In genomic region chr9:103600834-103601233, GRCm38 (mm10) we compare ENCODE assay signal across 10 mouse cellular contexts.
DNase-seq lines count a peak whose midpoint lies in the region; ATAC-seq and TF ChIP-seq lines count a peak whose summit lies in the region.
"Had no signal": no experiment of that assay in that cellular context is flagged by ENCODE, and none has a peak within 500 bp of the region (broad histone marks: within the 10 kb centered on the region; RNA-seq: fewer than 3 reads in every experiment).

No protein-coding gene starts in this region.

- no peaks in the 10 kb centered on the region for H3K9me3 ChIP-seq in intestine, postnatal 0 days (ENCODE audit: control insufficient read depth)
- no peaks in the 10 kb centered on the region for H3K9me3 ChIP-seq in intestine, embryonic 15.5 days
- no peaks in the 10 kb centered on the region for H3K9me3 ChIP-seq in midbrain, postnatal 0 days (ENCODE audit: low read length)
- no peaks in the 10 kb centered on the region for H3K9me3 ChIP-seq in midbrain, embryonic 16.5 days (replicated peaks; ENCODE audit: control insufficient read depth, low read length, poor library complexity, severe bottlenecking)
- H3K9me3 ChIP-seq: forebrain, embryonic 10.5 days had no signal

- no peaks in the 10 kb centered on the region for H3K36me3 ChIP-seq in intestine, postnatal 0 days (ENCODE audit: control insufficient read depth, insufficient read depth)
- no peaks in the 10 kb centered on the region for H3K36me3 ChIP-seq in intestine, embryonic 15.5 days
- no peaks in the 10 kb centered on the region for H3K36me3 ChIP-seq in midbrain, postnatal 0 days (ENCODE audit: insufficient read depth, low read length)
- no peaks in the 10 kb centered on the region for H3K36me3 ChIP-seq in midbrain, embryonic 16.5 days (ENCODE audit: control insufficient read depth, insufficient read depth, low read length)
- H3K36me3 ChIP-seq: forebrain, embryonic 10.5 days had no signal

- no peak for ATAC-seq in cerebellum, adult (ENCODE audit: insufficient number of reproducible peaks, low FRiP score, low TSS enrichment)
- ATAC-seq in intestine, postnatal 0 days, result no peak
- no peak for ATAC-seq in intestine, embryonic 15.5 days
- no peak for ATAC-seq in midbrain, postnatal 0 days (ENCODE audit: low FRiP score)
- ATAC-seq in midbrain, embryonic 16.5 days, result no peak

- H3K27me3 ChIP-seq in cerebellum, adult 2 months (ENCODE audit: control insufficient read depth, insufficient read depth, low read length), result no peaks in the 10 kb centered on the region
- no peaks in the 10 kb centered on the region for H3K27me3 ChIP-seq in intestine, postnatal 0 days (replicated peaks; ENCODE audit: control insufficient read depth, insufficient read depth, low read length)
- H3K27me3 ChIP-seq in intestine, embryonic 15.5 days (replicated peaks), result no peaks in the 10 kb centered on the region
- no peaks in the 10 kb centered on the region for H3K27me3 ChIP-seq in midbrain, postnatal 0 days (ENCODE audit: insufficient read depth, low read length)
- H3K27me3 ChIP-seq in midbrain, embryonic 16.5 days (ENCODE audit: control insufficient read depth, insufficient read depth, low read depth, low read length), result no peaks in the 10 kb centered on the region

- TF ChIP-seq CTCF in cerebellum, adult 2 months (IDR thresholded peaks at IDR 0.05; ENCODE audit: borderline replicate concordance, insufficient read depth, low read depth, low read length), result peak; percentile 12; the same call in 1 of the 2 replicates
- peak; percentile 62 for TF ChIP-seq CTCF in intestine, postnatal 0 days (IDR thresholded peaks at IDR 0.05; ENCODE audit: low read depth)
- peak; percentile 59 for TF ChIP-seq CTCF in midbrain, postnatal 0 days (IDR thresholded peaks at IDR 0.05)

- H3K4me3 ChIP-seq in cerebellum, adult 2 months (replicated peaks; ENCODE audit: insufficient read depth, low read depth, low read length), result no peak overlapping the region
- no peak overlapping the region for H3K4me3 ChIP-seq in intestine, postnatal 0 days (ENCODE audit: low read depth, low read length)
- H3K4me3 ChIP-seq in intestine, embryonic 15.5 days (replicated peaks), result no peak overlapping the region
- H3K4me3 ChIP-seq in midbrain, postnatal 0 days (ENCODE audit: low read depth, low read length), result no peak overlapping the region
- H3K4me3 ChIP-seq in midbrain, embryonic 16.5 days (ENCODE audit: low read depth, low read length), result no peak overlapping the region
- H3K4me3 ChIP-seq: forebrain, embryonic 10.5 days had no signal

- no peak overlapping the region for H3K27ac ChIP-seq in cerebellum, adult 2 months (ENCODE audit: insufficient read depth, low read length)
- H3K27ac ChIP-seq in intestine, postnatal 0 days (ENCODE audit: low read depth, low read length), result no peak overlapping the region
- no peak overlapping the region for H3K27ac ChIP-seq in intestine, embryonic 15.5 days
- H3K27ac ChIP-seq in midbrain, postnatal 0 days (ENCODE audit: low read depth, low read length), result no peak overlapping the region
- H3K27ac ChIP-seq in midbrain, embryonic 16.5 days (ENCODE audit: low read length), result no peak overlapping the region
- H3K27ac ChIP-seq: forebrain, embryonic 10.5 days had no signal

- no peak overlapping the region for H3K9ac ChIP-seq in intestine, postnatal 0 days (ENCODE audit: low read depth, low read length)
- no peak overlapping the region for H3K9ac ChIP-seq in intestine, embryonic 15.5 days
- H3K9ac ChIP-seq in midbrain, postnatal 0 days (replicated peaks; ENCODE audit: low read length, poor library complexity, severe bottlenecking), result no peak overlapping the region
- no peak overlapping the region for H3K9ac ChIP-seq in midbrain, embryonic 16.5 days (ENCODE audit: low read depth, low read length)

- H3K4me1 ChIP-seq in cerebellum, adult 2 months (ENCODE audit: control insufficient read depth, insufficient read depth, low read length), result no peaks in the 10 kb centered on the region
- no peaks in the 10 kb centered on the region for H3K4me1 ChIP-seq in intestine, postnatal 0 days (replicated peaks; ENCODE audit: control insufficient read depth, insufficient read depth, low read length)
- H3K4me1 ChIP-seq in intestine, embryonic 15.5 days (replicated peaks), result no peaks in the 10 kb centered on the region
- H3K4me1 ChIP-seq in midbrain, postnatal 0 days (ENCODE audit: insufficient read depth, low read length), result no peaks in the 10 kb centered on the region
- peaks cover 2% of the 10 kb centered on the region; the same call in 1 of the 2 replicates for H3K4me1 ChIP-seq in midbrain, embryonic 16.5 days (ENCODE audit: control insufficient read depth, insufficient read depth, low read length)

- DNase-seq in cerebellum, adult 2 months, result no peak
- no peak for DNase-seq in midbrain, postnatal 0 days (ENCODE audit: low spot score)
- peak; percentile 45 for DNase-seq in retina, embryonic 14.5 days (ENCODE audit: low spot score)
- no peak for DNase-seq in urinary bladder, postnatal 10 days (ENCODE audit: low spot score)
- DNase-seq: kidney, postnatal 14 days had no signal

- no peak overlapping the region for H3K4me2 ChIP-seq in intestine, postnatal 0 days (replicated peaks; ENCODE audit: low read depth)
- H3K4me2 ChIP-seq in intestine, embryonic 15.5 days (replicated peaks), result no peak overlapping the region
- H3K4me2 ChIP-seq in midbrain, postnatal 0 days (ENCODE audit: low read depth, low read length, poor library complexity, severe bottlenecking), result no peak overlapping the region
- no peak overlapping the region for H3K4me2 ChIP-seq in midbrain, embryonic 16.5 days (ENCODE audit: low read length)

- 52% methylated on average over 3 of the region's 3 CpGs for WGBS in cerebellum, adult 2 months
- WGBS in intestine, postnatal 0 days, result 58% methylated on average over 3 of the region's 3 CpGs
- 58% methylated on average over 3 of the region's 3 CpGs for WGBS in intestine, embryonic 15.5 days
- 56% methylated on average over 3 of the region's 3 CpGs for WGBS in midbrain, postnatal 0 days
- WGBS in midbrain, embryonic 16.5 days, result 55% methylated on average over 3 of the region's 3 CpGs

- no peak for TF ChIP-seq POLR2A in cerebellum, adult 2 months (IDR thresholded peaks at IDR 0.05; ENCODE audit: borderline replicate concordance, insufficient read depth, low read length)

Comparison
In these comparisons a context has a peak if more than half of its experiments do, and no peak if none do; other contexts are left out.
1. CTCF ChIP-seq: peak in every context shown above with its lines; median percentile 62 in intestine, postnatal 0 days; 59 in midbrain, postnatal 0 days; 12 in cerebellum, adult 2 months.